Mouse (Mus musculus) adrenal gland, postnatal 10 days (tissue): ENCODE data around the gene Rsu1. TPM values are rescaled to one million over a fixed set of nuclear protein-coding genes. Genes with fewer than 3 reads are reported as not detected.

Source experiments
- DNase-seq: peaks from one replicate; pipeline ENCODE4 v3.0.0; 2021; ENCODE audit warnings: mixed read lengths
- total RNA-seq, 2 experiments: library from RNA; stranded (reverse); gene quantifications; 2 replicates each; pipeline ENCODE4 v1.2.3; 2021

Rsu1 gene
- total RNA-seq, 2 experiments from 2014 or later = 69.7 to 79.9 TPM

DNA sequence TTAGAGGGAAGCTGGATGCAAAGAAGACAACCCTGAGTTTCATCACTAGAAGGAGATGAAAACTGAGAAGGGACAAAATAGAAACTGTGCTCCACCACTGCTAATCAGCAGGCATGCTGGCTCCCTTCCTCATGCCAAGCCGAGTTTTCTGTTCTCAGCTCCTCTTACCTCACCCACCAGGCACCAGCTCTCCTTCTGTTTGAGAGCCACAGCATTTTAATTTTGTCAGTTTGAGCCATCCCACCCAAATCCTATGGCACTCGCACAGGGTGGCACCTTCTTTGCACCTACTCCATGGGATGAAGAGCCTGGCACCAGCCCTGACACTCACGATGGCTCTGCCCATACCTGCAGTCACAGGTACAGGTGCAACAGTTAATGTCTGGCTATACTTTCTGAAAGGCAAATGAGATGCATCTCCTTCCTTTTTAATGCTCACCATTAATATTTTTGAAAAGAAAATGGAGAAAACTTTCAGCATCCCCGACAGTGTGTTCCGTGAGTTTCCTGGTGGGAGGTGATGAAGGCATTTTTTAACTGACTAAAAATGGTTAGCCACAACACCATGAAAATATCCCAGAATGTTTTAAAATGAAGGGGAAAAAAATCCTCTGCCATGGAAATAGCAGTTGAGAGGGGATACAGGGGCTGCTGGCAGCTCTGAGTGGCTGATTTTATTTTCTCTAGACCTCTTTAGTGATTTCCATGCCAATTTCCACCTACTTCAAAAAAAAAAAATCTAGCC is 210.6 kb downstream of the Rsu1 start:
- no peak for DNase-seq

DNA sequence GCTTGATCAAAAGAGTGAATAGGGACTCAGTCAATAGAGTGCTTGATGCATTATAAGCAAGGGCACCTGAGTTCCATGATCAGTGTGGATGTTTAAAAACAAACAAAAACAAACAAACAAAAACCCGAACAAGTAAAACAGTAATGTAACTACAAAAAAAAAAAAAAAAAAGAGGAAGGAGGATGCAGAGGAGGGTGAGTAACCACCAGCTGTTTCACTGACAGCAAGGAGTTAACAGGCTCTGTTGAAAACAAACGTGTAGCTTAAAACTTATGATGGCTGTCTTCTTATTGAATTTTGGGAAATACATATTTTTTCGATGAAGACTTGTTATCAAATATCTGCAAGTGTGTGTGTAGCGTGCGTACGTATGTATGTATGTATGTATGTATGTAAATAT is 222.6 kb downstream of the Rsu1 start:
- DNase-seq = no peak

DNA sequence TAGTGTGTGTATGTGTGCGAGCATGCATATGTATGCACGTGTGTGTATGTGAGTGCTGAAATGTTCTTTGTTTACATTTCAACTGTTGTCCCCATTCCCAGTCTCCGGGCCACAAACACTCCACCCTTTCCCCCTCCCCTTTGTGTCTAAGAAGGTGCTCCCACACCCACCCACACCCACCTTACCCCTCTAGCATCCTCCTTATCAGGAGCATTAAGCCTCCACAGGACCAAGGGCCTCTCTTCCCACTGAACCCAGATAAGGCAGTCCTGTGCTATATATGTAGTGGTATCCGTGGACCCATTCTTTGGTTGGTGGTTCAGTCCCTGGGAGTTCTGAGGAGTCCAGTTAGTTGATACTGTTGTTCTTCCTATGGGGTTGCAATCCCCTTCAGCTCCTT is 226.7 kb downstream of the Rsu1 start:
- DNase-seq = no peak

DNA sequence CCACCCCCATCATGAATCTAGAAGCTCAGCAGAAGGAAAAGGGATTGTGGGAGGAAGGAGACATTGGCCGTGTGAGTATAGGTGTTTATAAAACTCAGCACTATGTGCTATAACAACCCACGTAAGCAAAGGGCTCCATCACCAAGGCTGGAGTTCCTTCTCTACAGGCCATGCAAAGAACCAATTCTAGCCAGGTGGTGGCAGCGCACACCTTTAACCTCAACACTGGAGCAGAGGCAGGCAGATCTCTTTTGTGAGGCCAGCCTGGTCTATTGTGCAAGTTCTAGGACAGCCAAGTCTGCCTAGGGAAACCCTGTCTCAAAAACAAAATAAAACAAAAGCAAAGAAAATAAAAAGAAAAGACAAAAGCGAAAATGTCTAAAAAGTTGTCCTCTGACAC is 231.4 kb downstream of the Rsu1 start:
- DNase-seq = no peak

DNA sequence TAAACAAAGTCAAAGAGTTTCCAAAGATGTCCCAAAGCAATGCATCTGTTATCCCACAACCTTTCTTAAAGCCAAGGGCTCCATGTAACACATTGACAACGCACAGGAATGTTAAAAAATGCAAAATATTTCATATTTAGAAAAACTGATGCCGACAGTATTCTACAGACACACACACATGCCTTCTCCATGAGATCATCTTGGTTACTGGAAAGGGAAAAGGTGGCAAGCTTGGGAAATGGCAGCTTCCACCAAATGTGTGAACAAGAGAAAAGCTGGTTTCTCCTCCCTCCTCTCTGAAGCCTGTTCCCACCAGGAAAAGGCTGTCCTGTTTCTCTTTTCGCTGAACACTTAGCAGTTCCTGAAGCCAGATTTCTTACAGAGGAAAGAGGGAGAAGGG is 232.4 kb downstream of the Rsu1 start:
- no peak for DNase-seq

Other genes with a start within 250 kb of the Rsu1 start
- gene Cubn, start 220.4 kb upstream of the Rsu1 start, total RNA-seq = under 1 TPM; 0.48 to 0.58 TPM